Mouse (Mus musculus) kidney, postnatal 36 days (tissue): ENCODE results near the gene Gadd45g.

Source experiments
- DNase-seq, 2 experiments: peaks; one replicate each; pipeline ENCODE4 v3.0.0; 2021 to 2022; ENCODE audit warnings: mixed read lengths in 2 of 2

Gadd45g gene

DNA sequence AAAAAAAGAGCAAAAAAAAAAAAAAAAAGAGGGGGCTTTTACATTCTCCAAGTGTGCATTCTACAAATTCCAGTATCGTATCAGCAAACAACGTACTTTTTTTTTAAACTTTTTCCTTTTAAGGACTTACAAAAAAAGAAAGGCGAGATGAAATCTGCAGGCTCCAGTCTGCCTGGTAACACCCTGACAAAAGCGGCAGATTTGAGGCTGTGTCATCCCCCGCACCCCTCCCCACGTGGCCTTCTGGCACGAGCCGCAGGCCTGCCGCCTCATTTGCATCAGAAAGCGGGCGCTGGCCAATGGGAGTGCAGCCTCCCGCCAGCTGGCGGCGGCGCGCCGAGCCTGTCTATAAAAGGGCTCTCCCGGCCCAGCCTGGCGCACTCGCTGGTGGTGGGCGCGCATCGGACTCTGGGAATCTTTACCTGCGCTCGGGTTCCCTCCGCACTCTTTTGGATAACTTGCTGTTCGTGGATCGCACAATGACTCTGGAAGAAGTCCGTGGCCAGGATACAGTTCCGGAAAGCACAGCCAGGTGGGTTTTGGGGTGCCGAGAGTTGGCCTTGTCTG, at the start of gene Gadd45g:
Gene Gadd45g, plus strand, starts transcription at position 378 of the 567 bp plus-strand sequence.
- peak; percentile 97 for DNase-seq

DNA sequence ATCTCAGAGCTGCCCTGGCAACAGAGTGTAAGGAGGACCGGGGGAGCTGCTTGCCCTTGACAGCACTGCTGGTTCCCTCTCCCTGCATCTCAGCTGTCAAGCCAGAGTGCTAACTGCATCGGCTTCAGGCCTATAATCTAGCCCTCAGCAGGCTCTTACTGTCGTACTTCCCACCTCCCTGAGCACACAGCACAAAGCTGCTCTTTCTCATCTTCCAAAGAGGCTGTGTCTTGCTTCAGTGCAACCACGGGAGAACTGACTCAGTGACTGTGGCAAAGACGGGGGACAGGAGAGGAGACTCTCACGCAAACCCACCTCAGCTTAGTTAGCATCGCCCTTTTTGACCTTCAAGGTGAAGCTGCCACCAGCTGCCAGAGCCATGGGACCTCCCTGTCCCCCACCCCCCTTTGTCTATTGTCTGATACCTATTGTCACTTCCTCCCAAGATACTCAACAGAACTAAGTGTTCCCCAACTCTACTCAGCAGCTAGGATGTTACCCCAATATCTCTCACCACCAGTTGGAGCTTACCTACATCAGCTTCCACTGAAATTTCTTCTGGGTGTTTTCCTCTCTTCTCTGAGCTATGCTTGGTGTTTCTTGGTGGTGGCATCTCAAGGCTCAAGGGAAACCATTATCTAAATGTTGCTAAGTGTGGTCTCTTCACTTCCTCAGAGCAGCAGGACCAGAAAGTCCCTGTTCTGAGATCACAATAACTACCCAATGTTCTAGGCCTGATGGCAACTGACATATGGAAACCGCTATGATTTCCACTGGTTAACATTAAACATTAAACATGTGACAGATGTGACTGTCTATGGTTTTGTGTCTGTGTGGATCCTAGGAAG, 48.4 kb upstream of the Gadd45g start:
- no peak for DNase-seq

DNA sequence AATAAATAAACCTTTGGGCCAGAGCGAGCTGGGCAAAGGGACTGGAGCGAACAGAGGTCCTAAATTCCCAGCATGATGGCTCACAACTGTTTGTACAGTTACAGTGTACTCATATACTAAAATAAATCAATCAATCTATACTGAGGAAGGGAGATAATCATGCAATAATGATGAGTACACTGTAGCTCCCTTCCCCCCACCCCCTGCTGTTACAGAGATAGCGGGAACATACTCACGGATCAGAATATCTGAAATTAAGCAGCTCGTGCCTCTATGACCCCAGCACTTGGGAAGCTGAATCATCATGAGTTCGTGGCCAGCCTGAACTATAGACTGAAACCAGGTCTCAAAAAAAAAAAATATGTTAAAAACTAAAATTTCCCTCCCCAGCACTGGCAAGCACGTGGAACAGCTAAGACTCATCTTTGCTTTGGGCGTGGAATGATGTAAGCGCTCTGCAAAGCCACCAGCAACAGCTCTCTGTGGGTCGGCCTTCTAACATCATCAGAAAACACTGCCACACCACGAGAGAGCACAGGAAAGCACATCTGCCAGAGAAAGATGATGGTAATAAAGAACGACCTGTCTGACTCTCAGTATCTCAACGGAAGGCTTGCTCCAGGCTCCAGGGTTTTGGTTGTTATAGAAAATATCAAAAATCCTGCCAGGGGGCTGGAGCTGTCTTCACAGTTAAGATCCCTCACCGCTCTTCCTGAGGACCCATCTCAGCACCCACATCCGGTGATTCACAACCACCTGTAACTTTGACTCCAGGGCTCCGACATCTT, 46.5 kb upstream of the Gadd45g start:
- no peak for DNase-seq

DNA sequence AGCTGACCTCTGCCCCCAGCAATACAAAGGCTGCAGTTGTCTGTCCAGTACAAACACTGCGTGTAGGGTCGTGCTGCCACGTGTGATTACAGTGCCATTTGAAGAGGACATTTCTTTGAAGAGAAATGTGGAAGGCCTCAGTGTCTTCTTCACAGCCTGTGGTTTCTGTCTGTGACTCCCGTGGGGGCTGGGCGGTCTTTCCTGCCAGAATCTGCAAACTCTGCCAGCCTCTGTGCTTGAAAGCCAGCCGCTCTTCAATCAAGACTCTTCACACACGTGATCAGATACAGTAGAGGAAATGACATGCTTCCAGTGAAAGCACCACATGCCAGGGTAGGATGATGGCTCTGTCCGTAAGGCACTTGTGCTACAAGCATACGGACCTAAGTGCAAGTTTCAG, 45.6 kb upstream of the Gadd45g start:
- no peak for DNase-seq

DNA sequence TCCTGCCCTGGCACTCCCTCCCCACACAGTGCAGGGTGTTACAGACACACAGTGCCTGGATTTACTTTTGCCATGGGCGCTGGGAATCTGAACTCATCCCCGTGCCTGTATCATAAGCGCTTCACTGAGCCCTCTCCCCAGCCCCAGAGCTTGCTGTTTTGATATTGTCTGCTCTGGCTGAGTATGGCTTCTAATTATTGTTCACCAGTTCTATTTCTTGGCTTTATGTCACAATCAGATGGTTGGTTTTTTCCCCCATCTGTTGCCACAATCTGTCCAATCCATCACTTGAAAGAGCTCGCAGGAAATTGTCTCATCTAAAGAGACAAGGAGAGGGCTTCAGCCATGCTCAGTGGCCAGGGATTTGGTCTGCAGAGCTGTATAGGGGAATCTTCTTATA, 40.8 kb upstream of the Gadd45g start:
- no peak for DNase-seq

DNA sequence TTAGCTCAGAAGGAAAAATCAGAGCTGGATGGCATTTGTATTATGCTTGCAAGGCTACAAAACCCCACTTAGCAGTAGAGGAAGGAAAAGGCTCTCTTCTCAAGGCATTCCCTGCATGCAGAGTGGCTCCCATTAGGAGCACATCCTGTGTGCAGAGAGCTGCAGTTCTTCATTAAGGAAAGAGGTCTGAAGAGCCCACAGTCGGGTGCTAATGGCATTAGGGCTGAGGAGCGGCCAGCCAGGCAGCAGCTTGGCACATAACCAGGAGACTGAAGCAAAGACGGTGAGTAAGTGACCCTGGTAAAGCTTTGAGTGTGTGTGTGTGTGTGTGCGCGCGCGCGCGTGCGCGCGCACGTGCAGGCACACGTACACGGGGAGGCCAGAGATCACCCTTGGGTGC, 40.3 kb upstream of the Gadd45g start:
- no peak for DNase-seq

DNA sequence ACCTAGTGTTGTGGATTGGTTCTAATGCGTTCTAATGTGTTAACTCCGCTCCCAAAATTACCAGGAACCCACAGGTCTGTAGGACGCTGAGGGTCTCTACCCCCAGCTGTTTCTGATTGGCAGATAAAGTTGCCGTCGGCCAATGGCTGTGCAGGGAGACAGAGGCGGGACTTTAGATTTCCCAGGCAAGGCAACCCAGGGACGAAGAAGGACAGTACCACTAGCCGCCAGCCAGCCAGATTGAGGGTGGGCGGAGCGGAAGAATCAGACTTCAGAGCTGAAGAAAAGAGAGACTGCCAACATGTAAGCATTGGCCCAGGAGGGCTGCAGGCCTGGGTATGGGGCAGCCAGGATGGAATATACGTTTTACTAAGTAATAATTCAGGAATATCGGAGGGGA, 38.3 kb upstream of the Gadd45g start:
- no peak for DNase-seq

DNA sequence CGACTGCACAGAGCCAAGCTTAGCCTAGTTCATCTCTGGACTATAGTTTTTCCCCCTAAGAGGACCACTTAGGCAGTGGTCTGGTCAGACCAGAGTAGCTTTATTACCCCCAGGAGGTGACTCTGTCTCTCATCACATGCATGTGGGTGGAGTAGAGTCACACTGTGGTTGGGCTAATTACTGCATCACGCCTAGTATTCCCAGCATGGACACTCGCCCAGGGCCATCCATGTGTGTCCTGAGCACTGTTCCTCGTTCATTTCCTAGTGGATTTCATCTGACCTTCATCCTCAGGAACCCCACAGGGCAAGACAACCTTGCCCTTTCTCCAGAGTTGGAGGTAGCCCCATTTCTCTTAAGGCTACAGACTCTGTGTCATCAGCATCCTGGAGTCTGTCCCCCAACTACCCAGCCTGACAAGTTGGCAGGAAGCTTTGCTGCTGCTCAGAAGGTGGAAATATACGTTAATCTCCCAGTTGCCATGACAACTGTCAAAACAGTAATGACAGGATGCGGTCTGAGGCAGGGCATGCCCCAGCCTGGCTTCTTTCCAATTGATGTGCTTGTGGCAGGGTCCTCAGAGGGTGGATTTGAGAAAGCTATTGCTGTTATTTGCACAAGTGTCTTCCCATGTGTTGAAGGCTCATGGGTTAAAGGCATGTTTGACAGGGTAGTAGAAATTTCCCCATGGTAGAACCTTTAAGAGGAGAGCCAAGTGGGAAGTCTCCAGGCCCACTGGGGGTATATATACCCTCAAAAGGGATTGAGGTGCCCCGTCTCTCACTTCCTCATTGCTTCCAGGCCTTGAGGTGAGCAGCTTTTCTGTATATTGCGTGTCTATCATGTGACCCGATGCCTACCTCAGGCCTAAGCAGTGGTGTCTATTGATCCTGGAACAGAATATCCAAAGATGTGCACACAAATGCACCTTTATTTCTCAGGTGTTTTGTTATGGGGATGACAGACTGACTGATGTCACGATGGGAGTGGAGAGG, 32.6 kb upstream of the Gadd45g start:
- DNase-seq, result peak in 1 of 2 experiments; percentile 44

DNA sequence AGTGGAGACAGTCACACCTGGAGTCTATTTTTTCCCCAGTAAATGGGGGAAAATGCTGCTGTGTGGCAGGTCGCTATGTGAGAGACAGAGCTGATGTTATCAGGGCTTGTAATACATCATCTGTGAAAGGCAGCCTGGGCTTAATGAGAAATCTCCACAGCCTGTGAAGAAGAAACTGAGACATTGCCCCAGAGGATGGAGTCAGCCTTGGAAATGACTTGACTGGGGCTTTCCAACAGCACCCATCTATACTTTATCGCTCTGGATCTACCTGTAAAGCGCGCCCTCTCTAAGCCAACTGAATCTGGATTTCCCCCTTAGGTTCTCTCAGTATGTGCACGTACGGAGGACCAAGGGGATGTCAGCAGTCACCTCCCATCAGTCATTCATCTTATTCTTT, 31.8 kb upstream of the Gadd45g start:
- DNase-seq, result no peak

DNA sequence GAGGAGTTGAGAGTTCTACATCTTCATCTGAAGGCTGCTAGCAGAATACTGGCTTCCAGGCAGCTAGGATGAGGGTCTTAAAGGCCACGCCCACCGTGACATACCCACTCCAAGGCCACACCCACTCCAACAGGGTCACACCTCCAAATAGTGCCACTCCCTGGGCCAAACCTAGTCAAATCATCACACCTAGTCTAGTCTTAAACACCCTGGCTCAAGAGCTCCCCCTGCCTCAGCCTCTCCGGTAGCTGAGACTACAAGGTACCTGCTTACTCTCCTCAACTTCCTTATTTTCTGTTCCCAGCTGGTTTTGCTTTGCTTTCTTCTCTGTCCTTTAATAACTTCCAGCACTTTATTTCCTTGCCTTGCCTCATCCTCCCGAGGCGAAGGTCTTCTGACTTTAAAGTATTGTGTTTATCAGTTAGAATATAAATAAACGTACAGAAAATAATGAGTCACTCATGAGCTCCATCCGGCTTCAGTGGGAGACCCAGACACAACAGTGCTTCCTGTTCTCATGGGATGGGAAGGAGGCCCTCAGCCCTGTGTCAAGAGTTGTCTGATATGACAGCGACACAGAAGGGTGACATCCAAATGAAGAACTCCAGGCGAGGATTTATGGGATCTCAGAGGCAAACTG, 30.5 kb upstream of the Gadd45g start:
- peak in 1 of 2 experiments; percentile 76 for DNase-seq

DNA sequence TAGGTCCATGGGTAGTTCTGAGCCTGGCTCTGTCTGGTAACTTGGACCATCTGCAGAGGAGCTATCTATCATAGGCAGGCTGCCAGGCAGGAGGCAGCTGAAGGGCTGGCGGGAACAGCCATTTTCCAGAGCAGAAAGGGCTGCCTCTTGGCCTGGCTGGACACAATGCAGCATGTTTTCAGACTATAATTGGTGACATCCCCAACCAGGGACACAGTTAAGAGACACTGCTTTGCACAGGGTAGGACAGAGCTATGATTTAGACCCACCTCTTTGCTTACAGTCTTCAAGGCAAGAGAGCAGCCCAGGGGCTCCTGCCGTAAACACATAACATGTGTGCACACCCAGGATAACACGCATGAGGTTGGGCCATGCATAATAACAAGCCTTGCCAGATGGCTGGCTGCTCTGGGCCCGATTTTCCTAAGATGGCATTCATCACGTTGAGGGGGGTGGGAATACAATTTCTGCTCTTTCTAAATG, 29.9 kb upstream of the Gadd45g start:
- no peak for DNase-seq

DNA sequence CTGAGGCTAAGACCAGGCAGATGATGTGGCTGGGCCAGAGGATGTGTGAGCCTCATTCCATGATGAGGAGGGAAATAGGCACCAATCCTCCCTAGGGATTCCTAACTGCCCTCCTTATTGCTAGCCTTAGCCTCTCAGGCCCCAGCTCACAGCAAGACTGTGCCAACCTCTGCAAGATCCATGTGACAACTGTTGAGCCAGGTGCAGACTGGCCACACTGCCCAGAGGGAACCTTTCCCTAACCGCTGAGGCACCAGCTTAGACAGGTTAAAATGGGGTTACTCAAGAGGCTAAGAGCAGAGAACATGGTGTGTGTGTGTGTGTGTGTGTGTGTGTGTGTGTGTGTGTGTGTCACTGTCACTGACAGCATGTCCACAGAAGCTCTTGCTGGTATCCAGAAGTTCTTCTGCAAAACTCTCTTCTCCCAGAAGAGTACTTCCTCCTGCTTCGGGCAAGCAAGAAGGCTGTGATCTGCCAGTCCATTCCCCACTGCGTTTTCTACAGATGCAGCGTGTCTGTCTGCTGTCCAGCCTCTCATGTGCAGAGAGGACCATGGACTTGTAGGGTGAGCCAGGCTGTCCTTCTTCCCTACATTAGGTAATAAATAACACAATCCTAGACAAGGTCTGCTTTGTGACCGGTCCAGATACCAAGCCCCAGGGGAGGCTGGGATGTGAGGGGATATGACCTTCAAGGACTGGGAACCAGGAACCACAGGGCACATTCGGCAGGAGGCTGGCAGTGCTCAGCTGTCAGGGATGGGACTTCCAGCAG, 28.1 kb upstream of the Gadd45g start:
- peak; percentile 73 to 85 for DNase-seq

DNA sequence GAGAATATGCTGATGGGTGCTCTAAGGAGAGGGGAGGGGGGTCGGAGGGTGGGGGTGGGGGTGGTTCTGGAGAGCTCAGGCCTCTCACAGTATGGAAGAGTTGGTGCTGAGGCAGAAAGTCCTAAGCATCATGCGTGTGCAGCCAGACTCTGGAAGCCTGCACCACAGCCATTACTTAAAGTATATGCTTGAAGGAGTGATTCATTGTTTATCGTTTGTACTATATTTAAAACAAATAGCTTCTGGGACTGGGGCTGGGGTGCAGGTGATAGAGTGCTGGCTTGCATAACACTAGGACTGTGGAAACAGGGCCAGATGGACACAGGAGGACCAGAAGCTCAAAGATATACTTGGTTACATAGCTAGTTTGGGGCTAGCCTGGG, 27.5 kb upstream of the Gadd45g start:
- no peak for DNase-seq

DNA sequence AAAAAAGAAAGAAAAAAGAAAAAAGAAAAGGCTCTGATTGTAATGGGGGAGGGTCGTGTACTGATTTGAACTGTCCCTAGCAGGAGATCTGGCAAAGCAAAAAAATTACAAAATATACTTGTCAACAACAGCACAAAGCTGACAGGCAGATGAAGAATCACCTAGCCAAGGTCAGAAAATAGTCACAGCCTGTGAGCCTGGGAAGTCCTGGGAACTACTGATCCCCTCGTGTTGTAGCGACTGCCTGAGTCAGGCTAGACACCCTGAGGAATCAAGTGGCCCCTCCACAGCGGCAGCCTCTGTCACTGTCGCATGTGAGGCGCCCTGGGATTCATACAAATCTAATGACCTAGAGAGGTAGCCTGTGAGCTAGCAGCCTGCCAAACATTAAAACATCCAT, 27.1 kb upstream of the Gadd45g start:
- no peak for DNase-seq

DNA sequence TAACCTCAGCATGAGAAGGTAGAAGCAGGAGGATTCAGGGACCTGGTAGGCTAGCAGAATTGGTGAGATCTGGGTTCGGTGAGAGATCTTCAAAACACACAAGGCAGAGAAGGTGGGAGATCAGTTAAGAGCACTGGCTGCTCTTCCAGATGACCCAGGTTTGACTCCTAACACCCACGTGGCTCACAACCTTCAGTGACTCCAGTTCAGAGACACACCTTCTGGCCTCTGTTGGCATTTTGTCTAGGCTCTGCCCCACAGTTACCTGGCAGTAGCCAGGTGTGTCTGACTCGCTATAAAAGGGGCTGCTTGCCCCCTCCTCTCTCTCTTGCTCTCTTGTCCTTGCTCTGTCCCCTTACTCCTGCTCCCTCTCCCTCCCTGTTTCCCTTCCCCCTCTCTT, 24.5 kb upstream of the Gadd45g start:
- DNase-seq, result peak; percentile 58 to 64

DNA sequence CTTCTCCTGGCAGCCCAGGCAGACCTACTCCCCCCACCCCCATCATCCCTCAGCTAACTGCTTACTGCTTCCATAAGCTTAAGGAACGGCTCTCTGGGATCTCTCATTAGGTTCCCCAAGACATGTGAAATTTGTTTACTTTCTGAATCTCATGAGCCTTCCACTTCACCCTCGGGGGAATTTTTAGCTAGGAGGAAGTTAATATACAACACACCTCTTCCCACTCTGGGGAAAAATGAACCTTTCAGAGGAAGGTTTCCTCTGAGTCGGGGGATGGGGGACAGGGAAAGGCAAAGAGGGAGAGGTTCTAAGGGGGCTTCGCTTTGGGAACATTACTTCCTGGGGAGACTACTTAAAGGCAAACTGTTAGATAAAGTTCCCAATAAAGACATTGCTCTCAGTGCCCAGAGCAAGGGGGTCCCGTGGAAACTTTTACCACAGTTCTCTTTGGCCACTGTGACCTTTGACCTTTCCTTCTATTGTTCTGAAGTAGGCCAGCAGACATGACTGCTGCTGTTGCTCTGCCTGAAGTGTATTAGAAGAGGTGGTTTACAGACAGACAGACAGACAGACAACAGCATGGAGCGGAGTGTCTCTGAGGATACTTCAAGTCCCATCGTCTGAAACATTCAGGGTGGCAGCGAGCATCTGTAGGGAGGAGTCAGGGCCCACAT, 22.5 kb upstream of the Gadd45g start:
- peak in 1 of 2 experiments; percentile 70 for DNase-seq

DNA sequence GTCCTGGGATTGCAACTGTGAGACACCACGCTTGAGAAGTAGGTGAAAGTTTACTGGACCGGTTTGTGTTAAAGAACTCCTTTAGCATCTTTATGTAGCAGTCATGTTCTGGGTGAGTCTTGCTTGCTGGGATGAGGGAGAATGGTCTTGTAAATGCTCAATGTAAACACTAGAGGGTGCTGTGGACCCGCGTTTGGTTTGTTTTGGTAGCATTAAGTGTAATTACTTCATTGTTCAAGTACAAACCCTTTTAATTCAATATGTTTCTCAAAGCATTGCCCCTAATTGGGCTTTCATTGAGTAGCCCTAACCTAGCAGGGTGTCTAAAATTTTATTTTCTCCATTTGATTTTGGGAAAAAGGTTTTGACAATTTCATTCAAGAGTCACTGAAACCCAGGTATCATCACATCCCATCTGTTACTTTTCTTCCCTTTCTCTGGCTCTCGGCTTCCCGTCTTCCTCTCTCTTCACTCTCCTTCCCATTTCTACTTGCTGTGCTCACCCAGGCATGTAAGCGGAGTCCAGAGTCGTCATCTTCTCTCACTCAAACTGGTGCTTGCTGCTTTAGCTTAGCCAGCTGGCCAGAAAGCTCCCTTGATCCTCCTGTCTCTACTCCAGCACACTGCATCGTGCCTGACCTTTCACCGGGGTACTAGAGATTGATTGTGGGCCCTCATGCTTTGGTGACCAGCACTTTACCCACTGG, 15.6 kb upstream of the Gadd45g start:
- DNase-seq, result peak; percentile 43 to 59

DNA sequence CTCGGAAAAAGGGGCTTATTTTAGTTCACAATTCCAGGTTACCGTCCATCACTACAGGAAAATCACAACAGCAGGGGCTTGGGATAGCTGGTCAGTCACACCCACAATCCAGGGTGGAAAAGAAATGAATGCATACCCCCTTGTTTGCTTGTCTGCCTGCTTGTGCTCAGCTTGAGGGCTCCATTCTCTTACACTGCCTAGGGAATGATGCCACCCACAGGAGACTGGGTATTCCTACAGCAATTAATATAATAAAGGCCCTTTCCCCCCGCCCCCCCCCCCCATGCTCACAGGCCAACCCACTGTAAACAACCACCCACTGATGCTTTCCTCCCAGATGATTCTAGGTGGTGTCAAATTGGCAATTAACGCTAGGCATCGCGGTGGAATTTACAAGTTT, 14.0 kb upstream of the Gadd45g start:
- no peak for DNase-seq

DNA sequence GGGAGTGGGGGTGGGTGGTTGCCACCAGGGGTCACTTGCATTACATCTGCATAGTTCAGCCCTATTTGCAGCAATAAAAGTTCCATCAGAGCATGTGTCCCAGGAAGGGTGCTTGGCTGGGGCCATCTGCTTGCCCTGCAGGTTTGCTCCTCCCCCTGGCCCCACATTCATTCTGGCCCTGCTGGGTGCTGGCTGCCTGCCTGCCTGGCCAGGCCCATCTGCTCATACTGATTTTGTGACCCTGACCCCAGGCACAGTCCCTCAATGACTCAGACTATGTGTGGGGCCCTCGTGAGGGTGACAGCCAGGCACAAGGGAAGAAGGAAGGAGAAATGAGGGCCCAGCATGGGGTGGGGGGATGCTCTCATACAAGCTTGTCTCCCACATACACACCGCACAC, 12.9 kb upstream of the Gadd45g start:
- DNase-seq, result peak; percentile 64 to 66

DNA sequence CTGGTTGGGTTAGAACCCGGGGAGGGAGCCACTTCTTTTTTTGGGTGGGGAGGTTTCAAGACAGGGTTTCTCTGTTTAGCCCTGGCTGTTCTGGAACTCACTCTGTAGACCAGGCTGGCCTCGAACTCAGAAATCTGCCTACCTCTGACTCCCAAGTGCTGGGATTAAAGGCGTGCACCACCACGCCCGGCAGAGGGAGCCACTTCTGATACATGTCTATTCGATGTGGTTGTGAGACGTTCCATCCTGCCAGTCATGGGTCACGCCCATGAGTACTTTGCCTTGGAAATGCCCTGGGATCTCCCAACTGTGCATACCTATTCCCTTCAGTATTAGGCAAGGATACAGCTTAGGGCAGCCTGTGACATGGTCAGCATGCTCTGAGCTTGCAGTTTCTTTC, 12.5 kb upstream of the Gadd45g start:
- DNase-seq, result peak; percentile 54 to 78
